Mouse (Mus musculus) midbrain, embryonic 14.5 days (tissue): ENCODE results near the gene 2610301B20Rik. TPM values are rescaled to one million over a fixed set of nuclear protein-coding genes. Genes with fewer than 3 reads are reported as not detected.
"Not testable (repeated sequence)": the region's sequence is repeated elsewhere in the genome, so short reads cannot be mapped to it uniquely, and the experiment has no call there.

Experiments
- ATAC-seq: fragments of 200-750 bp; cut with Nextera tagmentation; 2 replicates; pipeline ENCODE4 v1.8.0; 2017; ENCODE audit warnings: moderate number of reproducible peaks, moderate library complexity; ENCODE audit not compliant: low FRiP score, low TSS enrichment
- DNase-seq: peaks from one replicate; pipeline ENCODE4 v3.0.0-alpha.2; 2015
- H3K27ac ChIP-seq: fragments of 300-500 bp; sonication (generic); replicated peaks from 2 replicates; pipeline ENCODE4 v1.5.1; 2014; ENCODE audit warnings: mild to moderate bottlenecking, low read depth, low read length, moderate library complexity
- H3K27me3 ChIP-seq: fragments of 300-500 bp; sonication (generic); 2 replicates; pipeline ENCODE4 v1.6.1; 2014; ENCODE audit warnings: low read length, control low read depth, mixed read lengths; ENCODE audit not compliant: control insufficient read depth, insufficient read depth
- H3K36me3 ChIP-seq: fragments of 300-500 bp; sonication (generic); 2 replicates; pipeline ENCODE4 v1.6.1; 2014; ENCODE audit warnings: low read length, control low read depth; ENCODE audit not compliant: control insufficient read depth, insufficient read depth
- H3K4me1 ChIP-seq: fragments of 300-500 bp; sonication (generic); 2 replicates; pipeline ENCODE4 v1.6.1; 2014; ENCODE audit warnings: mild to moderate bottlenecking, antibody characterized with exemption, low read length, control low read depth; ENCODE audit not compliant: control insufficient read depth, insufficient read depth
- H3K4me2 ChIP-seq: fragments of 300-500 bp; sonication (generic); 2 replicates; pipeline ENCODE4 v1.6.1; 2014; ENCODE audit warnings: mild to moderate bottlenecking, low read length, moderate library complexity
- H3K4me3 ChIP-seq: fragments of 300-500 bp; sonication (generic); replicated peaks from 2 replicates; pipeline ENCODE4 v1.5.1; 2014; ENCODE audit warnings: low read depth, low read length
- H3K9ac ChIP-seq: fragments of 300-500 bp; sonication (generic); replicated peaks from 2 replicates; pipeline ENCODE4 v1.6.1; 2014; ENCODE audit warnings: mild to moderate bottlenecking, low read length, moderate library complexity
- H3K9me3 ChIP-seq: fragments of 300-500 bp; sonication (generic); 2 replicates; pipeline ENCODE4 v1.6.1; 2016; ENCODE audit warnings: low read length, control low read depth, mixed read lengths; ENCODE audit not compliant: control insufficient read depth
- WGBS: fragments of 180-500 bp; shearing (Covaris S2); extraction: QIAGEN DNeasy Blood & Tissue Kit; methylation state at CpG from one replicate; pipeline ENCODE4 v1.1.7; 2014; 5-methylcytosine and 5-hydroxymethylcytosine counted together
- polyA plus RNA-seq: library from polyadenylated mRNA; unstranded; fragments of >200 nt; fragmentation: Nextera tagmentation; extraction: Ambion mirVana; gene quantifications from 2 replicates; pipeline ENCODE4 v1.2.1, GENCODE M21; 2014

Gene 2610301B20Rik
- polyA plus RNA-seq, 1 experiment from 2014 or later: 53.4 TPM

- no peaks in the 10 kb centered on the region for H3K9me3 ChIP-seq
- H3K4me1 ChIP-seq: no peaks in the 10 kb centered on the region
- H3K27ac ChIP-seq: no peak overlapping the region
- H3K36me3 ChIP-seq: peaks cover 45% of the 10 kb centered on the region
- no peak overlapping the region for H3K4me3 ChIP-seq
- H3K27me3 ChIP-seq: no peaks in the 10 kb centered on the region
- ATAC-seq (no peak), DNase-seq (no peak)
- WGBS: 97% methylated on average over 8 of the region's 8 CpGs
- H3K4me2 ChIP-seq: no peak overlapping the region
- no peak overlapping the region for H3K9ac ChIP-seq
These were observed 9.6 kb downstream of the 2610301B20Rik start for GRCm38 (mm10) chr4:10883740-10884408.

DNA sequence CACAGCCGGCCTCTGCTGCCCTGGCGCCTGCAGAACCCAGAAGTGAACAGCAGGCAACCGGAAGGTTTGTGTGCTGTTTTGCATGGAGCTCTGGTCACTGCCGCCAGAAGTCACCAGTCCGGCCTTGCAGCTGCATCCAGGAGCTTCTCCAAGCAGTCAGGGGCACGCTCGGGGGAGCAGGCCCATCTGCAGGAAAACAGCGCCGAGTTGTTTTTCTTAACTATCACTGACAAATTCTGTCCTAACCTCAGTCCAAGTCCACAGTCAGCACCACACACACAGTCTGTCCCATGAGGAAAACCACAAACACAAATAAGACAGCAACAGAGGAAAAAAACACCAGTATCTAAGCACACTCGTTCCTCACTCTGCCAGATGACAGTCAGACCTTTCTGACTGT, 14.5 kb downstream of the 2610301B20Rik start:
- Histone ChIP-seq H3K9me3 (no peaks in the 10 kb centered on the region), H3K4me3 (no peak overlapping the region), H3K27ac (no peak overlapping the region), H3K9ac (no peak overlapping the region), H3K27me3 (no peaks in the 10 kb centered on the region), H3K36me3 (peaks cover 23% of the 10 kb centered on the region), H3K4me2 (no peak overlapping the region), H3K4me1 (no peaks in the 10 kb centered on the region)
- DNase-seq: no peak
- WGBS: 95% methylated on average over 10 of the region's 10 CpGs
- ATAC-seq: no peak

- Histone ChIP-seq H3K4me2 (no peak overlapping the region), H3K9ac (no peak overlapping the region), H3K36me3 (peaks cover 36% of the 10 kb centered on the region), H3K27me3 (no peaks in the 10 kb centered on the region), H3K27ac (no peak overlapping the region), H3K4me3 (no peak overlapping the region), H3K9me3 (no peaks in the 10 kb centered on the region), H3K4me1 (no peaks in the 10 kb centered on the region)
- DNase-seq (no peak), ATAC-seq (no peak)
- WGBS: 87% methylated on average over 4 of the region's 4 CpGs
These were observed 22.0 kb downstream of the 2610301B20Rik start for GRCm38 (mm10) chr4:10896262-10896661.

GRCm38 (mm10) chr4:10896859-10897258, 22.6 kb downstream of the 2610301B20Rik start:
- DNase-seq: peak; percentile 87

GRCm38 (mm10) chr4:10905234-10905801, 31.0 kb downstream of the 2610301B20Rik start:
- Histone ChIP-seq H3K4me3 (no peak overlapping the region), H3K4me2 (no peak overlapping the region), H3K4me1 (no peaks in the 10 kb centered on the region), H3K9me3 (no peaks in the 10 kb centered on the region), H3K9ac (no peak overlapping the region), H3K36me3 (no peaks in the 10 kb centered on the region), H3K27ac (no peak overlapping the region), H3K27me3 (no peaks in the 10 kb centered on the region)
- DNase-seq: peak; percentile 48
- 6% methylated on average over 13 of the region's 13 CpGs for WGBS
- ATAC-seq: no peak

More at GRCm38 (mm10) chr4:10896859-10897258, 22.6 kb downstream of the 2610301B20Rik start:
- Histone ChIP-seq H3K36me3 (peaks cover 36% of the 10 kb centered on the region), H3K4me2 (no peak overlapping the region), H3K4me1 (no peaks in the 10 kb centered on the region), H3K9ac (no peak overlapping the region), H3K27me3 (no peaks in the 10 kb centered on the region), H3K4me3 (no peak overlapping the region), H3K9me3 (no peaks in the 10 kb centered on the region), H3K27ac (no peak overlapping the region)
- peak; percentile 80; the same call in 1 of the 2 replicates for ATAC-seq

- WGBS: 54% methylated on average over 7 of the region's 7 CpGs
- not testable (repeated sequence) for H3K4me3 ChIP-seq, ATAC-seq, H3K27me3 ChIP-seq, H3K4me2 ChIP-seq, H3K4me1 ChIP-seq, DNase-seq, H3K36me3 ChIP-seq, H3K9ac ChIP-seq, H3K27ac ChIP-seq, H3K9me3 ChIP-seq
These were observed 37.1 kb downstream of the 2610301B20Rik start for GRCm38 (mm10) chr4:10911417-10911816.

DNA sequence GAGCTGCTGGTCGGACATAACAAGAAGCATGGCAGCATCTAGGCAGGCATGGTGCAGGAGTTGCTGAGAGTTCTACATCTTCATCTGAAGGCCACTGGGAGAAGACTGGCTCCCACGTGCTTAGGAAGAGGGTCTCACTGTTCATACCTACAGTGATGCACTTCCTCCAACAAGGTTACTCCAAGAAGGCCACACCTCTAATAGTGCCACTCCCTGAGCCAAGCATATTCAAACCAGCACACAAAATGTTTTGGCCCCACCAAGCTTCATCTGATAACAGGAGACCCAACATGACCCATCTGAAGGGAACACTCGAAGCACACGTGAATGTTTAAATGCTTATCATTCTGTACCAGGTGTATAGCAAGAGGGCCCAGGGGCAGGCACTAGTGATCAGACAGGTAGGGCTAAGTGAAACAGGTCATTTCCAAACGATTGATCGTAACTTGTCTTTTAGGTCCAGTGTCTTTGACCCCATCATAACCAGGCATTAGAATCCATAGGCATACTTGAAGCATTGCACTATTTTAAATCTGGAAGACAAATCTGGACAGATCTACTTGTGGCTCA, 37.7 kb downstream of the 2610301B20Rik start:
- Histone ChIP-seq H3K9me3 (no peaks in the 10 kb centered on the region), H3K36me3 (no peaks in the 10 kb centered on the region), H3K4me2 (no peak overlapping the region), H3K4me1 (no peaks in the 10 kb centered on the region), H3K4me3 (no peak overlapping the region), H3K27me3 (no peaks in the 10 kb centered on the region), H3K27ac (no peak overlapping the region), H3K9ac (no peak overlapping the region)
- no peak for DNase-seq
- WGBS: 78% methylated on average over 6 of the region's 6 CpGs
- no peak for ATAC-seq

DNA sequence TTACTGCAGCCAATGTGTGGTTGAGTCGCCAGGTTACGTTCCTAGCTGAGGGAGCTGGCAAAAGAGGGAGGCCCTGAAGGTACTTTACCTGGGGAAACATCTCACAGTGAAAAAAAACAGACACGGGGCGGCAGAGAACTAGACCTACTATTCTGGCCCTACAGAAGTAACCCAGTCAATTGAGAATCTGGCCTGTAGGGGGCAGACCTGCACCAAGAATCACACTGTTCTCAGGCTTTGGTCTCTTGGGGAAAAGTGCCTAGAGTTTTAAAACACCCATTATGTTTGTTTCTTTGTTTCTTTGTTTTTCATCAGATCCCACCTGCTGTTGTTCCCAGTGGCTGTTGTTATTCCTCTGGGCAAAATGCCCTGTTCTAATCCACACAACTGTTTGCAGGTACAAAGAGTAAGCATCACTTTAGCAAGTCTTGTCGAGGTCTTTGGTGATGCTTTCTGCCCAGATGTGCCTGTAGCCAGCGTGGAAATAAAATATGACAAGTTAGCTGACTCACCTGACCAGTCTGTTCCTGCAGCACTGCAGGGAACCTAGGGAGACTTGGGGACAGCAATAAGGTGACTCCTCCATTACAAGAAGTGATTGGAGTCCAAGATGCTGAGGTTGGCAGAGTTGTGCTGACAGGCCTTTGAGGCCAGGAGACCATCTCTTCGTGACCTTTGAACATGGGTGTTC, 38.5 kb downstream of the 2610301B20Rik start:
- 23% methylated on average over 7 of the region's 7 CpGs for WGBS
- H3K4me1 ChIP-seq: no peaks in the 10 kb centered on the region
- H3K27me3 ChIP-seq: no peaks in the 10 kb centered on the region
- H3K9ac ChIP-seq: no peak overlapping the region
- H3K9me3 ChIP-seq: no peaks in the 10 kb centered on the region
- DNase-seq (peak; percentile 95), ATAC-seq (peak; percentile 78)
- no peak overlapping the region for H3K4me2 ChIP-seq
- no peaks in the 10 kb centered on the region for H3K36me3 ChIP-seq
- no peak overlapping the region for H3K4me3 ChIP-seq
- no peak overlapping the region for H3K27ac ChIP-seq
